Mouse (Mus musculus): ENCODE measurements at regions not wholly inside any gene's neighbourhood (a gene's known extent, or its start where the extent isn't known, plus 50 kb on each side); places are given as distances from the start of the nearest gene placed in this dataset.
A peak's percentile ranks its signal among the peaks of the same experiment; 100 is the strongest.

- Histone ChIP-seq H3K27ac (no peak overlapping the region), H3K36me3 (no peaks in the 10 kb centered on the region), H3K27me3 (replicated peaks) (no peaks in the 10 kb centered on the region), H3K4me3 (no peak overlapping the region), H3K9ac (no peak overlapping the region), H3K9me3 (no peaks in the 10 kb centered on the region), H3K4me2 (replicated peaks) (no peak overlapping the region), H3K4me1 (no peaks in the 10 kb centered on the region)
- peak; percentile 65; the same call in 1 of the 2 replicates for ATAC-seq (ENCODE audit: low FRiP score, low read depth)
- 71% methylated on average over 5 of the region's 5 CpGs for WGBS
Observed at GRCm38 (mm10) chr5:60599460-60600299, 1208.9 kb upstream of the G6pd2 start.

GRCm38 (mm10) chr5:60600300-60600648 lies 1208.3 kb upstream of the G6pd2 start:
- Histone ChIP-seq H3K27ac (no peak overlapping the region), H3K27me3 (replicated peaks) (no peaks in the 10 kb centered on the region), H3K4me3 (no peak overlapping the region), H3K9me3 (no peaks in the 10 kb centered on the region), H3K4me2 (replicated peaks) (no peak overlapping the region), H3K36me3 (no peaks in the 10 kb centered on the region), H3K4me1 (no peaks in the 10 kb centered on the region), H3K9ac (no peak overlapping the region)
- ATAC-seq (ENCODE audit: low FRiP score, low read depth) = no peak
- WGBS = 67% methylated on average over 5 of the region's 5 CpGs

GRCm38 (mm10) chr5:60608943-60609614 lies 1199.5 kb upstream of the G6pd2 start:
- Histone ChIP-seq H3K4me2 (replicated peaks) (no peak overlapping the region), H3K36me3 (no peaks in the 10 kb centered on the region), H3K27ac (no peak overlapping the region), H3K27me3 (replicated peaks) (no peaks in the 10 kb centered on the region), H3K9ac (no peak overlapping the region), H3K9me3 (no peaks in the 10 kb centered on the region), H3K4me3 (no peak overlapping the region), H3K4me1 (no peaks in the 10 kb centered on the region)
- ATAC-seq (ENCODE audit: low FRiP score, low read depth) = no peak
- 35% methylated on average over 4 of the region's 4 CpGs for WGBS

Data from neural tube, embryonic 12.5 days (tissue).